Mouse (Mus musculus) cortical plate, adult 2 months (tissue): ENCODE measurements around the gene Nkd1.

ENCODE experiments used
- CTCF ChIP-seq: fragments of 200-500 bp; IDR thresholded peaks from 2 replicates; pipeline ENCODE4 v1.5.1; 2011; ENCODE audit warnings: mild to moderate bottlenecking, control low read depth, low read length; ENCODE audit not compliant: insufficient read depth; ENCODE audit errors: extremely low read depth
- POLR2A ChIP-seq: fragments of 200-500 bp; IDR thresholded peaks from 2 replicates; pipeline ENCODE4 v1.6.1; 2011; ENCODE audit warnings: mild to moderate bottlenecking, low read length, control low read depth; ENCODE audit not compliant: insufficient read depth; ENCODE audit errors: extremely low read depth

DNA sequence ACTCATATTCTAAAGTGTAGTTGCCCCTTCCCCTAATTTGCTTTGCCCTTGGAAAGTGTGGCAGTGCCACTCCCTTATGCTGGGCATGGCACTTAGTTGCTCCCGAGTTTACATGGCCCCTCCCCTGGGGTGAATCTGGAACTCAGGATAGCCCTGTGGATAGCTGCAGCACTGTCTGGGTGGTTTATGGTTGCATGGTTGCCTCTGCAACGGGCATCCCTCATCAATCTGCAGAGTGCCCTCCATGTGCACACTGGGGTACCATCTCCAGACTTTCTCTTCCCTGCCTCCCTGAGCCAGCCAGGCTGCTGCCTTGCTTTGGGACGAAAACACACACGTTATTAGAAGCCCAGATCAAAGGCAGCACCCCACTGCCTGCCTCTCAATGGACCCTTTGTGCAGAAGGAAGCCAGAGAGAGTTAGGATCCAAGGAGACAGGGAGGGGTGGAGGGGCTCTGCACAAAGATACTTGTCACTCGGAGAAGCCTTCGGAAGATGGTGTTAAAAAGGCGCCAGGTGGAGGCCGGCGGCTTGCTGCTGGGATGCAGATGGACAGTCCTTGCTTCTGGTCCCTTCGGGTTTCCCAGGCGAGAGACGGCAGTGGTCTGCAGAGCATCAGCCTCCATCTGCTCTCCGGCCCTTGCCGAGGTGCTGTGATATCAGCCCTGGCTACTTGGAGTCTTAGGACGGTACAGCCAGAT, 8.9 kb upstream of the Nkd1 start:
- no peak for TF ChIP-seq CTCF
- no peak for TF ChIP-seq POLR2A
